Mouse (Mus musculus) spleen, adult 12 weeks (tissue): ENCODE measurements around the gene Acot2.
A peak's percentile ranks its signal among the peaks of the same experiment; 100 is the strongest.
"Not testable (repeated sequence)": the region's sequence is repeated elsewhere in the genome, so short reads cannot be mapped to it uniquely, and the experiment has no call there.

Experiments
- DNase-seq: peaks from one replicate; pipeline ENCODE4 v3.0.0; 2022; ENCODE audit warnings: low spot score

The Acot2 gene

DNA sequence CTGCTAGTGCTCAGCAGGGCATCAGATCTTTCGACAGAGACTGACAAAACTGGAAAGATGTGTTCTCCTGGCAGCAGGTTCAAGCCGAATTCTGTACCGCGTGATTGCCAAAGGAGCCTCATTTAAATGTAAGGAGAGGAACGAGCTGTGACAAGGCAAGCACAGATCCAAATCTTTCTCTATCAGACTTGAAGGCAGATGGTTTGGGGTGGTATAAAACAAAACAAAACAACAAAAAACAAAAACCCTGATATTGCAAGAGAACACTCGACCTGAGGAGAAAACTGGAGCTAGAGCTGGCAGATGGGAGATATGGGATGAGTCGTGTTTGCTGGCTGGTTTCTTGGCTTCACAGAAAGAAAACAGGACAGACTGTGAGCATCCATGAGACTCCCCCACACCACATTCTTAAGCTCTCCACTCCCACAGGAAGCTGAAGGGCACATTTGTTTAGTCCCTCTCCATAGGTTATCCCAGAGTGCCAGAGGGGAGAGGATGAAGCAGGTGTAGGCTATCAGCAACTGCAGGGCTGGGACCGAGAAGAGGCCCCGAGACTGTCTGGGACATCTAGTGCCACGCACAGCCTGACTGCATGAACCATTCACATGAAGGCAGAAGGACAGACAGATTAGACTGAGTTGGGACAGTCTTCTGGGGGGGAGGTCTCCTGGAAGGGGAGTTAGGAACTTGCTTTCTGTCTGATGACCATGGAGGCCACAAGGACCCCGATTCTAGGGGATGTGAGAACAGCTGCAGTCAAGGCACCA lies 10.9 kb downstream of the Acot2 start:
- no peak for DNase-seq

DNA sequence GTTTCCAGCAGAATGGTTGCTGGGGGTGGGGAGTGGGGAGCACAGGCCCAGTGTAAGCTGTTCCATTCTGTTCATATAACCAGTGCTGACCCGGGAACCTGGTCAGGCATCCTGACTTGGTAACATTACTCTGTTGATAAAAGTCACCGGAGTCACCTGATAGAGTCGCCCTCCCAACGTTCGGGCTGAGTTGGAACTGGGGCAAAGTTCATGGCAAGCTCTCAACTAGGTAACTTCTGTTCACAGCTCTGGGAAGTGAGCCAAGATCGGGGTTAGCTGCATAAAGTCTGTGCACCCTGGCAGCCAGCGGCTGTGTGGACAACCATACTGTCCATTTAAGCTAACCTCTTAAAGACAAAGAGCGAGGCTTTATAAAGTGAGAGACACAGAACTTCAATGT lies 11.6 kb downstream of the Acot2 start:
- not testable (repeated sequence) for DNase-seq

DNA sequence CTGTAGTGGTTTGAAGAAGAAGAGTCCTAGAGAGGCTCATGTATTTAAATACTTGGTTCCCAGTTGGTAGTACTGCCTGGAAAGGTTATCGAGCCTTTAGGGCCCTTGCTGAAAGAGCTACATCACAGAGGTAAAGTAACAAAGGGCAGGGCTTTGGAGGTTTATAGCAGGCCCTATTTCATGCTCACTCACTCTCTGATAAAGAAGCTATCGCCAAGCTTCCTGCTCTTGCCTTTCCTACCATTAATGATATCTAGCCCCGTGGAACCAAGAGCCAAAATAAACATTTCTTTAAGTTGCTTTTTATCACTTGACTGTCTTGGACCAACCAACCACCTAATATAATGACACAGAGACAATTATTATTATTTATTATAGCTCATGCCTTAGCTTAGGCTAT lies 12.8 kb downstream of the Acot2 start:
- DNase-seq = no peak

DNA sequence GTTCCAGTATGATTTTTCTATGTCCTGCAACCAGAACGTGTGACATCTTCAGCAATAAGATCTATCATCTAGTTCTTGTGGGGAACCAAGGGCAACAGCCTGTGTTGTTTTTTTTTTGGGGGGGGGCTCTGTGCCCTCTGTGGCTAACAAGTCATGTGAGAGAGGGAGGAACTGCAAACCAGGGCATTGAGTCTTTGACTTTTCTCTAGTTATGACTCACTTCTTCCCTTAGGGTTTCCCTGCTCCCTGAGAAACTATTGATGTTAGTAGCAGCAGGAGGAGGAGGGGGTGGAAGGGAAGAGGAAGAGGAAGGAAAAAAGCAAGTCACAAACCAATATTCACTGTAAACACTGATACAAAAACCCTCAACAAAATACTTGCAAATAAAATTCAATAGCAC lies 16.2 kb downstream of the Acot2 start:
- no peak for DNase-seq

- no peak for DNase-seq
Measured at GRCm38 (mm10) chr12:84008251-84008650, 20.6 kb downstream of the Acot2 start.

GRCm38 (mm10) chr12:84008729-84009128 lies 21.1 kb downstream of the Acot2 start:
- no peak for DNase-seq

- not testable (repeated sequence) for DNase-seq
Measured at GRCm38 (mm10) chr12:84009171-84009965, 21.7 kb downstream of the Acot2 start, which contains the start of gene Acot1. Gene Acot1 (plus strand): TSS chr12:84009490.

DNA sequence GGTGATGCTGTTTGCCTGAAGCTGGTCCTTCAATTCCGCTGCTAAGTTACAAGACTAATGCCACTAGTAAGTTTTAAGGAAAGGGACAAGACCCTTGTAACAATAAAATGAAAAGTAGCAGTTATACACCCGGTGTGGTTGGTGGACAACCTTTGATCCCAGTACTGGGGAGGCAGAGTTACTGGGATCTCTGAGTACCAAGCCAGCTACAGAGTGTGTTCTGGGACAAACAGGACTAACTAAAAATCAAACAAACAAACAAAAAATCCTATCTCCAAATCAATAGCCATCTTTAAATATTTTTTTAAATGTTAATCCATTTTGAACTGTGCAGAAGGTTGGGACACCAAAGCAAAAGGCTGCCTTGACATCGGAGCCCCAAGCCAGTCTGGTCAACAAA lies 22.5 kb downstream of the Acot2 start:
- no peak for DNase-seq

DNA sequence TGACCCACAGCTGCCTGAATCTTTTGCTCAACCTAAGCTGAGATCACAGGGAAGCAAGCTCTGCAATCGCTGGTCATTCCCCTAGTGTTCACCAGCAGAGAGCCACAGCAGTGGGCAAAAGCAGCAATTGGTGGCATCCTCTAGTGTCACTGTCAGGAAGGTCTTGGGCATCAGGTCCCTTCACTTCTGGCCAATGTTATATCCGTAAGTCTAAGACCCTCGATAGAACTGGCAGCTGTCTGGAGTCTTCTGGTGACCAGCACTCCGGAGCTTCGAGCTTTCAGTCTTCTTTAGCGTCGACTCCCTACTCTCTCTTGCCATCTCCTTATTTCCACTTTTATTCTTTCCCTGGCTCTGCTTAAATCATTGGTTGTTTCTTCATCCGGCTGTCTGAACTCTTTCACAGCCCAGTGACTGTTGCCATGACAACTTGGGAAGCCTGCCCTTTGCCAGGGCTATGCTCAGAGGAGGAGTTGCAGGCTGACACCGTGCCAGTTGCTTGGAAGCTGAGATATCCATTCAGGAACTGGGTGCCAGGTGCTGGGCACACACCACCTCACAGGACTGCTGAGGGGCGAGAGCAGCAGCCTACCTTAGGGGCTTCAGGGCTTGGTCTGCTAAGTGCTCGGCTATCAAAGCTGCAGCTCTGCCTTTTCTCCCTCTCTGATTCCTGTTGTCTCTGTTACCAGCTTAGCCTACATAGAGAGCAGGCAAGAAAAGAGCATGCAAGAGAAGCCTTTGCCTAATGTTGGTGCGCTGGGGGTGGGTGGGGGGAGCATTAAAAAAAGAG lies 23.8 kb downstream of the Acot2 start:
- DNase-seq = no peak

- DNase-seq = no peak
Measured at GRCm38 (mm10) chr12:84013130-84013529, 25.5 kb downstream of the Acot2 start.

DNA sequence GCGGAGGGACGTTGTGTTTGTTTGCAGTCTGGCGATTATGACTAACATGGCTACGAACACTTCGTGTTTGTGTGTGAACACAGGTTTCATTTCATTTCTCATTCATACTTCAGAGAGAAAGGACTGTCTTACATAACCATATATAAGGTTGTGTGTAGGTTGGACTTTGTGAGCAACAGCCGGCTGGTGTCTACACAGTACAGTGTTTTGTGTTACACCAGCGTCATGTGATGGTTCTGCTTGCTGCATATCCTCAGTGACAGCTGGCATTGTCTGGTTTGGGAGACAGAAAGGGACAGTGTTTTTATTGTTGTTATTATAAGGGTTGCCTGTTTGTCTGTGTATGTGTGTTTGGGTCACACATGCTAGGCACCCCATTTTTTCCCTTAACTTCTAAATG lies 26.0 kb downstream of the Acot2 start:
- no peak for DNase-seq

DNA sequence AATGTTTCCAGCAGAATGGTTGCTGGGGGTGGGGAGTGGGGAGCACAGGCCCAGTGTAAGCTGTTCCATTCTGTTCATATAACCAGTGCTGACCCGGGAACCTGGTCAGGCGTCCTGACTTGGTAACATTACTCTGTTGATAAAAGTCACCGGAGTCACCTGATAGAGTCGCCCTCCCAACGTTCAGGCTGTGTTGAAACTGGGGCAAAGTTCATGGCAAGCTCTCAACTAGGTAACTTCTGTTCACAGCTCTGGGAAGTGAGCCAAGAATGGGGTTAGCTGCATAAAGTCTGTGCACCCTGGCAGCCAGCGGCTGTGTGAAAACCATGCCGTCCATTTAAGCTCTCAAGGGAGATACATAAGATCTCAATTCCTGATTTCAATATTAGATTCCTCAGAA lies 32.9 kb downstream of the Acot2 start:
- not testable (repeated sequence) for DNase-seq

DNA sequence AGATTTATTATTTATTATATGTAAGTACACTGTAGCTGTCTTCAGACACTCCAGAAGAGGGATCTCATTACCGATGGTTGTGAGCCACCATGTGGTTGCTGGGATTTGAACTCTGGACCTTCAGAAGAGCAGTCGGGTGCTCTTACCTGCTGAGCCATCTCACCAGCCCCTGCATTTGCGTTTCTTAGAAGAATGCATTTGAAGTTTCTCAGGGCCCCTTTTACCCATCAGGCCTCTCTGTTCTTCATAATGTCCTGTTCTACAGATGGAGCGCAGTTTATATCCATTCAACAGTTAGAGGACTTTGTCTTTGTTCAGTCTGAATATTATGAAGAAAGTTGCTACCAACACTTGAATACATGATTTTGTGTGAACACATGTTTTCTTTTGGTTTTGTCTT lies 34.6 kb downstream of the Acot2 start:
- DNase-seq = not testable (repeated sequence)

GRCm38 (mm10) chr12:84023052-84023745 lies 35.5 kb downstream of the Acot2 start:
- no peak for DNase-seq

GRCm38 (mm10) chr12:84025888-84026287 lies 38.2 kb downstream of the Acot2 start:
- no peak for DNase-seq

- not testable (repeated sequence) for DNase-seq
Measured at GRCm38 (mm10) chr12:84028328-84028727, 40.7 kb downstream of the Acot2 start.

GRCm38 (mm10) chr12:84029043-84029442 lies 41.4 kb downstream of the Acot2 start:
- DNase-seq = not testable (repeated sequence)

GRCm38 (mm10) chr12:84030659-84031332 lies 43.1 kb downstream of the Acot2 start:
- peak; percentile 42 for DNase-seq

DNA sequence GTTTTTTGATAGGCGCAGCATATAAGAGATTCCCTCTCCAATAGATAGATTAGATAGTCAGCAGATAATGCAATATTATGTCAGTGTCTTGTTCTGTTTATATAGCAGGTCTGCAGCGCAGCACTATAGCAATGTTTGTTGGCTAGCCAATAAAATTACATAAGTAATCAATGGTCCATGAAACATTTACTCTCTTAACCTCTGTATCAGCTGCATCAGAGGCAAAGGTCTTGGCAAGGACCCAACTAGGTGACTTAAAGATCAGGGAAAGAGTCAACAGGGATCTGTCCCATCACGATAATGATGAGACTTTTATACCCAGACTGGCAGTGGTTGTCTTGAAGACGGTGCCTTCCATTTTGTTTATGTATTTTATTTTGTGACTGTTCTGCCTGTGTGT lies 45.2 kb downstream of the Acot2 start:
- DNase-seq = no peak

DNA sequence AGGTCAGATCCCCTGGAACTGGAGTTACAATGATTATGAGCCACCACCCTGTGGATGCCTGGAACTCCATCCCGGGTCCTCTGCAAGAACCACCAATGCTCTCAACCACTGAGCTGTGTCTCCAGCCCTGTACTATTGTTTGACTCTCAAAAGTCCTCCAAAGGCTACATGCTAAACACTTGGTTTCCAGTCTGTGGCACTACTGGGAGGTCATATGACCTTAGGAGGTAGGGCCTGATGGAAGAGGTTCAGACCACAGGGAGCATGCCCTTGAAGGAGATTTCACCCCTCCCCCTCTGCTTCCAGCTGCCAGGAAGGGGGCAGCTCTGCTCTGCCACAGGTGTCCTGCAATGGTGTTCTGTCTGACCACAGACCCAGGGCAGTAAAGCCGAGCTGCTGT lies 45.6 kb downstream of the Acot2 start:
- not testable (repeated sequence) for DNase-seq

GRCm38 (mm10) chr12:84034108-84034507 lies 46.4 kb downstream of the Acot2 start:
- DNase-seq = no peak
